Mouse (Mus musculus) gastrocnemius, adult 2 months (tissue): ENCODE data around the gene Exosc2. TPM values are rescaled to one million over a fixed set of nuclear protein-coding genes. Genes with fewer than 3 reads are reported as not detected.
A peak's percentile ranks its signal among the peaks of the same experiment; 100 is the strongest.
"Not testable (repeated sequence)": the region's sequence is repeated elsewhere in the genome, so short reads cannot be mapped to it uniquely, and the experiment has no call there.

Source experiments
- DNase-seq: peaks from one replicate; pipeline ENCODE4 v3.0.0; 2022
- H3K27ac ChIP-seq: fragments of 200-600 bp; 2 replicates; pipeline ENCODE4 v1.8.1; 2022; ENCODE audit warnings: mild to moderate bottlenecking
- H3K4me3 ChIP-seq: fragments of 200-600 bp; 2 replicates; pipeline ENCODE4 v1.8.1; 2022; ENCODE audit warnings: mild to moderate bottlenecking, moderate library complexity
- CTCF ChIP-seq: fragments of 200-600 bp; IDR thresholded peaks from 2 replicates; pipeline ENCODE4 v1.8.1; 2022; ENCODE audit warnings: antibody characterized with exemption, mild to moderate bottlenecking, moderate library complexity
- intact Hi-C: fragments of 180-260 bp; cut with DNase I; formaldehyde crosslinking; loops from one replicate; pipeline ENCODE4 v1.15.1; 2025
- total RNA-seq, 2 experiments: library from RNA; stranded (reverse); gene quantifications; 2 replicates each; pipeline ENCODE4 v1.2.3; 2021

The Exosc2 gene
- total RNA-seq, 2 experiments from 2014 or later = 8.1 to 8.3 TPM

DNA sequence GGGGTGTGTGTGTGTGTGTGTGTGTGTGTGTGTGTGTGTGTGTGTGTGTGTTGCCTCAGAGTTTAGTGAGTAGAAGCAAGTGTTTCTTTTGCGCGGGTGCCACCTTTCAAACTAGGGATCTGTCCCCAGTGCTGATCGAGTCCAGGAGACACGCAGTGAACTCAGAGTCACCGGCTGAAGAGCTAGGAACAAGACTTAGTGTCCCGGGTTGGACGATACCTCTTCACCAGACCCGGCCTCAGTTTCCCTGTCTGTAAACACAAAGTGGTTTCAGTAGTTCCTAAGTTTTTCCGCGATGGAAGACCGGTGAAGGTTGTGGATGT is 29.0 kb upstream of the Exosc2 start:
- TF ChIP-seq CTCF = no peak
- Histone ChIP-seq H3K27ac (no peak overlapping the region), H3K4me3 (no peak overlapping the region; the same call in 1 of the 2 replicates)
- intact Hi-C loops = no loop called here
- DNase-seq = no peak

- Histone ChIP-seq H3K4me3 (no peak overlapping the region), H3K27ac (no peak overlapping the region)
- DNase-seq = no peak
- TF ChIP-seq CTCF = no peak
- intact Hi-C loops = no loop called here
These were observed 28.6 kb upstream of the Exosc2 start for GRCm38 (mm10) chr2:31641929-31642328.

GRCm38 (mm10) chr2:31653971-31654853 is 16.3 kb upstream of the Exosc2 start:
- DNase-seq = peak; percentile 36
- H3K27ac ChIP-seq = no peak overlapping the region
- no peak for TF ChIP-seq CTCF
- intact Hi-C loops = no loop called here
- peak overlapping the region; percentile 68 for H3K4me3 ChIP-seq

DNA sequence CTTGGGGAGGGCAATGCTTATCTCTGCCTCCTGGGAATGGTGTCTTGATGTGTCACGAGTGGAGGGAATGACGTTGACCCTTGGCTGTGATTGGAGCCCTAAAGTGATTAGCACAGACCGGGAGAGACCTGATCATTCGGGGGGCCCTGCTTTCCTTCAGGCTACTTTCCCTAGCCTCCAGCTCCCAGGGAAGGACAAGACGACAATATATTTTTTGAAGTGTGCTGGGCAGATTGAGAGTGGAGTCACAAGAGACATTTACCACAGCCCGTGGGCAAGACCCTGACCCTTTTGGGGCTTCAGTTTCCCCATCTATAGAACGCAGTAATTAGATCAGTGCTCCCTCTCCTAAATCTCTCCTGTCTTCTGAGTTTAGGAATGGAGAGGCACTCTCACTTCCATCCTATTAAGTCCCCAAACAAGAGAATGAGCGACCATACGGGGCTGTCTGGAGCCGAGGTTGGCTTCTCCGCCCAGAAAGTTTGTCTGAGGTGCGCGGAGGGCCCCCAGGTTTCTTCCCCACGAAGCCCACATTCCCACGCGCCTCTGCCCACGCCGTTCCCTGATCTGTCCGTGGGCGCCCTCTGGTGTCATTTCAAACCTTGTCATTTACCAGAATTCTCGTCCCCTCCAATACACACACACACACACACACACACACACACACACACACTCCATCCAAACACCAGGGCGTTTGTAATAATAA is 15.5 kb upstream of the Exosc2 start:
- no peak overlapping the region for H3K27ac ChIP-seq
- peak; percentile 65 for DNase-seq
- TF ChIP-seq CTCF = peak; percentile 53
- H3K4me3 ChIP-seq = peak overlapping the region; percentile 68
- intact Hi-C loops = loop anchor here (1.0 kb wide), 1 partner anchor 172 kb away; no protein-coding TSS in a partner anchor

- intact Hi-C loops = no loop called here
- Histone ChIP-seq H3K27ac (no peak overlapping the region), H3K4me3 (no peak overlapping the region)
- no peak for TF ChIP-seq CTCF
- DNase-seq = no peak
These were observed 14.1 kb upstream of the Exosc2 start for GRCm38 (mm10) chr2:31656374-31656773.

DNA sequence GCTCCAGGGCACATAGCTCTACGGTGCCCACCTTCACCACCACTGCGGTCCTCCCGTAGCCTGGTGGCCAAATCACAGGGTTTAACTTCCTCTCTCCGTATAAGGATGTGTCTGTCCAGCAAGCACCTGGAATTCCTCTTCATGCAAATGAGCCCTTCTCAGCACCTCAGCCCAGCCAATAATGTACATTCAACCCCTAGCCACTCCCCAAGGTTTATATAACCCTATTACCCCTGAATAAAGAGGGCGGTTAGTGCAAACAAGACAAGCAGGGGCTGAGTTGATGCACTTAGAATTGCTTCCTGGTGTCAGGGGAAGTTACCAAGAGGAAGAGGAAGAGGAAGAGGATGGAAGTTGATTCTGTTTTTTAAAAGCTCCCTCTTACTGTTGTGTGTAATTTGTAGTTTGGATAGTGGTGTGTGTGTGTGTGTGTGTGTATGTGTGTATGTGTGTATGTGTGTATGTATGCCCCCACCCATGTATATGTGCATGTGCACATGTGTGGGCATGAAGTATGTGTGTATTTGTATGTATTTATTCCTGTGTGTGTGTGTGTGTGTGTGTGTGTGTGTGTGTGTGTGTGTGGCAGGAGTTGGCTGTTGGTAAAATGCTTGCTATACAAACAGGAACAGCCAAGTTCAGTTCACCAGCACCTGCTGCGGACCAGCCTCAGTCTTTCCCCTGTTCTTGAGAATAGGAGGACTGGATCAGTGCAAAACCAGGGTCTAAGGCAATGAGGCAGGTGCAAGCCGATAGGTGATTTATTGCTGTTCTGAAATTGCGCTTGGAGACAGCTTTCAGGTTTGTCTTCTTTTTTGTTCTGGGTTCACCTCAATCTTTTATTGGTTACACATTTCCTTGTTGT is 7.3 kb upstream of the Exosc2 start:
- Histone ChIP-seq H3K4me3 (no peak overlapping the region), H3K27ac (no peak overlapping the region)
- intact Hi-C loops = no loop called here
- no peak for TF ChIP-seq CTCF
- DNase-seq = no peak

DNA sequence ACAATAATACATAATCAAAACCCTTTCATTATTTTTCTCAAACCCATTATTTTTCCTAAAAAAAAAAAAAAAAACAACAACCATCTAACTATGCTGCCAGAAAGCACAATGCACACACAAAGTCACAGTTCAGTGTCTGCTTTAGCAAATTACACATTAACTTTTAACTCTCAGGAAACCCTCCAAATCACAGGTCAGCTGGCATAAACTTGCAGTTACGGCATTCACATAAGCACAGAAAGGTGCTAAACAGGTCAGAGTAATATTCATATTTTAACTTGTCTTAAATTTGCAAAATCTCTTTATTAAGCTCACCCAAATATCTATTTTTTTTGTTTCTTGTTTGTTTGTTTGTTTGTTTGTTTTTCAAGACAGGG is 6.7 kb upstream of the Exosc2 start:
- Histone ChIP-seq H3K4me3 (no peak overlapping the region), H3K27ac (no peak overlapping the region)
- intact Hi-C loops = no loop called here
- TF ChIP-seq CTCF = no peak
- no peak for DNase-seq

- intact Hi-C loops = no loop called here
- TF ChIP-seq CTCF = peak; percentile 39
- H3K4me3 ChIP-seq = no peak overlapping the region
- DNase-seq = no peak
- H3K27ac ChIP-seq = no peak overlapping the region
These were observed 3.2 kb upstream of the Exosc2 start for GRCm38 (mm10) chr2:31667332-31667731.

- intact Hi-C loops = no loop called here
- TF ChIP-seq CTCF = no peak
- no peak overlapping the region for H3K4me3 ChIP-seq
- H3K27ac ChIP-seq = no peak overlapping the region
- no peak for DNase-seq
These were observed 8.1 kb downstream of the Exosc2 start for GRCm38 (mm10) chr2:31678641-31679040.

DNA sequence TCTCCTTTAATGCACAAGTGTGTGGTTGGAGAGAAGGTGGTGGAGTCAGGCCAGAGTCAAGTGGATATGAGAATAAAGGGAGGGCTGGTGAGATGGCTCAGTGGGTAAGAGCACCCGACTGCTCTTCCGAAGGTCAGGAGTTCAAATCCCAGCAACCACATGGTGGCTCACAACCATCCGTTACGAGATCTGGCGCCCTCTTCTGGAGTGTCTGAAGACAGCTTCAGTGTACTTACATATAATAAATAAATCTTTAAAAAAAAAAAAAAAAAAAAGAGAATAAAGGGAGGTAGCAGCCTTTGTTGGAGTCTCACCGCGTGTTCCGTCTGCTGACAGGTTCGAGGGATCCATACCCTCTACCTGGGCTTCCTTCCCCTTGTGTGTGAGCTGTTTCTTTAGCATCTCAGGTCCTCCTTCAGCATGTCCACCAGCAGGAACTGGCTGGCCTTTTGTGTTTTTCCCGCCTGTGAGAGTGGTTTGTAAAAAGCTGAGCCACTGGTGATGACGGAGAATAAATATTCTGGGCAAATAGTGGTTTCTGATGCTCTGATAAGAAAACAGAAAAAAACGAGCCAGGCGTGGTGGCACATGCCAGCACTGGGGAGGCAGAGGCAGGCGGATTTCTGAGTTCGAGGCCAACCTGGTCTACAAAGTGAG is 10.7 kb downstream of the Exosc2 start:
- H3K27ac ChIP-seq, intact Hi-C loops, DNase-seq, H3K4me3 ChIP-seq: not testable (repeated sequence)
- TF ChIP-seq CTCF = peak; percentile 41; the same call in 1 of the 2 replicates

GRCm38 (mm10) chr2:31681731-31682235 is 11.3 kb downstream of the Exosc2 start:
- no peak for DNase-seq
- Histone ChIP-seq H3K27ac (no peak overlapping the region), H3K4me3 (no peak overlapping the region)
- intact Hi-C loops = no loop called here
- no peak for TF ChIP-seq CTCF

- DNase-seq = peak; percentile 63
- TF ChIP-seq CTCF = peak; percentile 84
- no peak overlapping the region for H3K27ac ChIP-seq
- H3K4me3 ChIP-seq = no peak overlapping the region
- intact Hi-C loops = loop anchor here (1.0 kb wide), 1 partner anchor 102 kb away; no protein-coding TSS in a partner anchor
These were observed 13.2 kb downstream of the Exosc2 start for GRCm38 (mm10) chr2:31683666-31684065.
